In the genomic region with DNA sequence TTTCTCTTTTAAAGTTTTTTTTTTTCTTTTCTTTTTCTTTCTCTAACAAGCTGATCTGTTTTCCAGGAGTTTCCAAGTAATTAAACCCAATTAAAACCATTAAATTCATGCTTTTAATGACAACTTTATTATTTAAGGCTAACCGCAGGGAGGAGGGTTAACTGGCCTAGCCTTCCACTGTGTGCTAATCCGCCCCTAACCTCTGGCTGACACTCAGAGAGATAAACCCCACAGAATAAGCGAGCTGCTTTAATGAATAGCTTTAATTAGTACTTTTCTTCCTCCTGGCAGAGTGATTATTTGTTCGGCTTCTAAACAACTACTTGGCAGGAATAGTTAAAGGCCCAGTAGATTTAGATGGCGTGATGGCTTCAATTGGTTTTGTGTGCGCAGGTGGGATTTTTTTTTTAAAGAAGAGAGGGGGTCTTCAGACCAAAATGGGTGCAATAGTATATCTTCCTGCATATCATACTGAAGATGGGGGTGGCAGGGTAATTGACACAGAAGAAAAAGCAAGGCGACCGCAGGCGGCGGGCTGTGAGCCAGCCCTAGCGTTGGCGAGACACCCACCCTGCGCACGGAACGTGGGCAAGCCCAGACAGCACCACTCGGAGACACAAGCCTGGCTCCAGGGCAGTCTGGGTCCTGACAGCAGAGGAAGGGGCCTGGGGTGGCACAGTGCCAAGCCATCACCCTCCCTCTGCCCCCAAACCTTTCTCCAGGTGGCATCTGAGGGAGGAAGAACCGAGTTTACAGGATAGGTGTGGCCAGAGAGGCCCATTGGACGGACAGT, we compare ENCODE assay signal across 12 mouse cellular contexts.
DNase-seq lines count a peak whose midpoint lies in the region; ATAC-seq and TF ChIP-seq lines count a peak whose summit lies in the region.
"Had no signal": no experiment of that assay in that cellular context is flagged by ENCODE, and none has a peak within 500 bp of the region (broad histone marks: within the 10 kb centered on the region; RNA-seq: fewer than 3 reads in every experiment).

No protein-coding gene starts in this region.

- H3K27me3 ChIP-seq in neural tube, embryonic 13.5 days: peaks cover 9% of the 10 kb centered on the region
- no peaks in the 10 kb centered on the region; the same call in 1 of the 2 replicates for H3K27me3 ChIP-seq in stomach, postnatal 0 days (ENCODE audit: control insufficient read depth, insufficient read depth, low read length)
- H3K27me3 ChIP-seq: liver, embryonic 15.5 days had no signal

- no peaks in the 10 kb centered on the region for H3K36me3 ChIP-seq in neural tube, embryonic 13.5 days
- no peaks in the 10 kb centered on the region for H3K36me3 ChIP-seq in stomach, postnatal 0 days (ENCODE audit: control insufficient read depth, insufficient read depth, low read length)
- H3K36me3 ChIP-seq: heart, embryonic 13.5 days; intestine, embryonic 15.5 days; liver, embryonic 15.5 days had no signal

- no peak overlapping the region for H3K4me3 ChIP-seq in neural tube, embryonic 13.5 days
- no peak overlapping the region for H3K4me3 ChIP-seq in stomach, postnatal 0 days (ENCODE audit: low read depth, low read length)
- H3K4me3 ChIP-seq: heart, embryonic 13.5 days; intestine, embryonic 15.5 days; liver, embryonic 15.5 days had no signal

- peak overlapping the region; percentile 78 for H3K27ac ChIP-seq in neural tube, embryonic 13.5 days (replicated peaks)
- H3K27ac ChIP-seq in stomach, postnatal 0 days (replicated peaks): peak overlapping the region; percentile 25
- H3K27ac ChIP-seq: heart, embryonic 13.5 days; intestine, embryonic 15.5 days; liver, embryonic 15.5 days had no signal

- peak; percentile 24 for DNase-seq in embryo, embryonic 10.5 days (ENCODE audit: low spot score)
- no peak for DNase-seq in embryo, embryonic 11 days
- no peak for DNase-seq in neural tube, embryonic 10.5 days (ENCODE audit: extremely low spot score, low spot score)
- DNase-seq in gonadal fat pad, adult 2 months (ENCODE audit: low read depth): peak; percentile 72
- no peak for DNase-seq in stomach, postnatal 0 days (ENCODE audit: low spot score)
- no peak for DNase-seq in cerebellum, adult 11-12 months
- no peak for DNase-seq in c-Kit-positive CD71-positive TER-119-positive erythroid progenitor cells, embryonic 14.5 days (ENCODE audit: low spot score)
- DNase-seq: kidney, postnatal 4 days had no signal

- peak; percentile 65 for ATAC-seq in neural tube, embryonic 13.5 days (ENCODE audit: low read depth)
- peak; percentile 6; the same call in 1 of the 2 replicates for ATAC-seq in stomach, postnatal 0 days (ENCODE audit: low FRiP score, low TSS enrichment)
- ATAC-seq: intestine, embryonic 15.5 days had no signal

- no peak overlapping the region for H3K9ac ChIP-seq in neural tube, embryonic 13.5 days
- no peak overlapping the region for H3K9ac ChIP-seq in stomach, postnatal 0 days (ENCODE audit: low read length)
- H3K9ac ChIP-seq: heart, embryonic 13.5 days; intestine, embryonic 15.5 days; liver, embryonic 15.5 days had no signal

- no peak for TF ChIP-seq CTCF in stomach, postnatal 0 days (IDR thresholded peaks at IDR 0.05; ENCODE audit: low read depth)

- WGBS in neural tube, embryonic 13.5 days: 64% methylated on average over 18 of the region's 18 CpGs
- 66% methylated on average over 18 of the region's 18 CpGs for WGBS in stomach, postnatal 0 days

- no peaks in the 10 kb centered on the region for H3K9me3 ChIP-seq in neural tube, embryonic 13.5 days
- no peaks in the 10 kb centered on the region for H3K9me3 ChIP-seq in stomach, postnatal 0 days (ENCODE audit: control insufficient read depth, low read length)
- H3K9me3 ChIP-seq: heart, embryonic 13.5 days; intestine, embryonic 15.5 days; liver, embryonic 15.5 days had no signal

- H3K4me2 ChIP-seq in neural tube, embryonic 13.5 days: no peak overlapping the region
- no peak overlapping the region for H3K4me2 ChIP-seq in stomach, postnatal 0 days (replicated peaks; ENCODE audit: low read depth)
- H3K4me2 ChIP-seq: heart, embryonic 13.5 days; intestine, embryonic 15.5 days; liver, embryonic 15.5 days had no signal

- peaks cover 40% of the 10 kb centered on the region for H3K4me1 ChIP-seq in neural tube, embryonic 13.5 days (replicated peaks)
- H3K4me1 ChIP-seq in stomach, postnatal 0 days (replicated peaks; ENCODE audit: control insufficient read depth, insufficient read depth): no peaks in the 10 kb centered on the region
- H3K4me1 ChIP-seq: heart, embryonic 13.5 days; liver, embryonic 15.5 days had no signal

- TF ChIP-seq EP300 in stomach, postnatal 0 days (optimal IDR thresholded peaks at IDR 0.05): no peak

Comparison
In these comparisons a context has a peak if more than half of its experiments do, and no peak if none do; other contexts are left out.
1. DNase-seq: peak in embryo, embryonic 10.5 days (single experiment) and gonadal fat pad, adult 2 months (single experiment); none in embryo, embryonic 11 days (single experiment), neural tube, embryonic 10.5 days (single experiment), stomach, postnatal 0 days (single experiment), cerebellum, adult 11-12 months (single experiment) and c-Kit-positive CD71-positive TER-119-positive erythroid progenitor cells, embryonic 14.5 days (single experiment).